Mouse (Mus musculus): ENCODE measurements around the gene Mrpl23.
A peak's percentile ranks its signal among the peaks of the same experiment; 100 is the strongest.

- TF ChIP-seq CTCF (IDR thresholded peaks at IDR 0.05; ENCODE audit: low read depth) (peak; percentile 60), EP300 (IDR thresholded peaks at IDR 0.05; ENCODE audit: low read depth) (no peak)
These were observed 47.8 kb downstream of the Mrpl23 start for GRCm38 (mm10) chr7:142580121-142580879.

Data from liver, embryonic 14.5 days (tissue).